Mouse (Mus musculus) CD4-positive, CD25-positive, alpha-beta regulatory T cell, adult 9 weeks (primary cell): ENCODE results near the gene Slc19a1. TPM values are rescaled to one million over a fixed set of nuclear protein-coding genes. Genes with fewer than 3 reads are reported as not detected.

ENCODE experiments used
- polyA plus RNA-seq: library from polyadenylated mRNA; unstranded; fragments of 100-300 nt; shearing (Covaris generic); gene quantifications from one replicate; pipeline ENCODE4 v1.2.1, GENCODE M21; 2017

Slc19a1 gene
- 68.8 TPM for polyA plus RNA-seq

DNA sequence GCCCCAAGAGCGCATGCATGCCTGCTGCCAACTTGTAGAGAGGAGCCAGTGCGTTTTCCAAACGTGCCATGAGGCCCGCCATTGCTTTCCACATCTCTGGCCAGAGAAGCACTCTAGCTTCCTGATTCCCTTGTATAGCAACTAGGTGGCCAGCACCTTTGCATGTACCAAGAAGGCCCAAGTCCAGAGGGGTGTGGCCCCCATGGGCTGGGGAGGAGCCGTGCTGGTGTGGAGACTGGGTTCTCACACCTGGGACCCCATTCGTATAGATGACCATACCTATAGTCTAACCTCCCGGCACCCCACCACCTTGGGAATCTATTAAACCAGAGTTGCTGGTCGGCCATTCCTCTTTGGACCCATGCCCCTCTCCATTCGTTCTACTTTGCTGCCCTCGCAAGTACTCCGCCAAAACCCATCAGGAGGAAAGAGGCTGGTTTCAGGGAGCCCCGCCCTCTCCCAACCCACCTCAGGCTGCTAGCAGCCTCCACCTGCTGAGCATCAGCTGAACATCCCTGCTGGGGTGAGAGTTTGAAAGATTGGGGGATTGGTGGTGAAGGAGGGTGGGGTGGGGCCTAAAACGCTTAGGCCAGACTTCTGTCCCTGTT lies at the start of gene Slc19a1:
Gene Slc19a1 (plus strand): TSS at position 474 of the 608 bp plus-strand sequence.

Other genes with a start within 250 kb of the Slc19a1 start
- 11.2 TPM for gene Pcbp3, start 70.4 kb upstream of the Slc19a1 start, polyA plus RNA-seq
- gene Col18a1, start 134.3 kb downstream of the Slc19a1 start, polyA plus RNA-seq, result 0.16 TPM
- 51.3 TPM for gene Pofut2, start 227.0 kb downstream of the Slc19a1 start, polyA plus RNA-seq